Mouse (Mus musculus) erythroblast, embryonic 14.5 days (primary cell): ENCODE data around the gene Plekha6.

Experiments
- GATA1 ChIP-seq: IDR thresholded peaks from 2 replicates; pipeline ENCODE4 v1.6.1; 2012; ENCODE audit warnings: low read length, inconsistent platforms, mixed read lengths
- TAL1 ChIP-seq: IDR thresholded peaks from 3 replicates; pipeline ENCODE4 v1.6.1; 2012; ENCODE audit warnings: low read length, inconsistent platforms, mixed read lengths

DNA sequence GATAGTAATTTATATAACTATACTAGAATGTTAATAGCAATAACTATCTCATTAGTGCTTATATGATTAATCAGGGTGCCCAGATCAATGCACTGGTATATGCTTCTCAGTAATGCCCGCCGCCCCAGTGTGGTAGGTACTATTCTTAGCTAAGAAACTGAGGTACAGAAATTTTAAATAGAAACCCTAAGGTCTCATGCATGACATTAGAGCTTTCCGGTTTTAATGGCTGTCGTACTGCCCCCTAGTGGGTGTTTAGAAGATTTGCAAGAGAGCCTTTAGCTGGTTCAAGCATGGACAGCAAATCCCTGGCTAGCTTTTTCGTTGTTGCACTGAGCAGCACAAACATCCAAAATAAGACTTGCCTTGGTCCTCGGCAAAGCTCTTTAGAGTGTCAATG lies 143.3 kb downstream of the Plekha6 start:
- TF ChIP-seq GATA1 (no peak), TAL1 (no peak)
